Mouse (Mus musculus) midbrain, embryonic 16.5 days (tissue): ENCODE results near the gene Lpp. TPM values are rescaled to one million over a fixed set of nuclear protein-coding genes. Genes with fewer than 3 reads are reported as not detected.

Experiments used
- ATAC-seq: fragments of 200-750 bp; cut with Nextera tagmentation; 2 replicates; pipeline ENCODE4 v1.8.0; 2017; ENCODE audit warnings: moderate TSS enrichment
- H3K27ac ChIP-seq: fragments of 300-500 bp; sonication (generic); 2 replicates; pipeline ENCODE4 v1.5.1; 2014; ENCODE audit warnings: mild to moderate bottlenecking, low read length, mixed read lengths
- H3K27me3 ChIP-seq: fragments of 300-500 bp; sonication (generic); 2 replicates; pipeline ENCODE4 v1.6.1; 2014; ENCODE audit warnings: low read depth, low read length, mixed read lengths; ENCODE audit not compliant: control insufficient read depth, insufficient read depth
- H3K36me3 ChIP-seq: fragments of 300-500 bp; sonication (generic); 2 replicates; pipeline ENCODE4 v1.6.1; 2014; ENCODE audit warnings: mild to moderate bottlenecking, low read length, moderate library complexity, mixed read lengths; ENCODE audit not compliant: control insufficient read depth, insufficient read depth
- H3K4me1 ChIP-seq: fragments of 300-500 bp; sonication (generic); 2 replicates; pipeline ENCODE4 v1.6.1; 2014; ENCODE audit warnings: mild to moderate bottlenecking, low read length, mixed read lengths; ENCODE audit not compliant: control insufficient read depth, insufficient read depth
- H3K4me2 ChIP-seq: fragments of 300-500 bp; sonication (generic); 2 replicates; pipeline ENCODE4 v1.6.1; 2014; ENCODE audit warnings: mild to moderate bottlenecking, low read length, mixed read lengths
- H3K4me3 ChIP-seq: fragments of 300-500 bp; sonication (generic); 2 replicates; pipeline ENCODE4 v1.5.1; 2014; ENCODE audit warnings: low read depth, mild to moderate bottlenecking, low read length, moderate library complexity, mixed read lengths
- H3K9ac ChIP-seq: fragments of 300-500 bp; sonication (generic); 2 replicates; pipeline ENCODE4 v1.6.1; 2014; ENCODE audit warnings: low read depth, low read length, mixed read lengths
- H3K9me3 ChIP-seq: fragments of 300-500 bp; sonication (generic); replicated peaks from 2 replicates; pipeline ENCODE4 v1.6.1; 2014; ENCODE audit warnings: mild to moderate bottlenecking, low read length, mixed read lengths; ENCODE audit not compliant: control insufficient read depth, poor library complexity, severe bottlenecking
- WGBS: fragments of 180-500 bp; shearing (Covaris S2); extraction: QIAGEN DNeasy Blood & Tissue Kit; methylation state at CpG from one replicate; pipeline ENCODE4 v1.1.7; 2014; 5-methylcytosine and 5-hydroxymethylcytosine counted together
- polyA plus RNA-seq: library from polyadenylated mRNA; unstranded; fragments of >200 nt; fragmentation: Nextera tagmentation; extraction: Ambion mirVana; gene quantifications from 2 replicates; pipeline ENCODE4 v1.2.1, GENCODE M21; 2015

The Lpp gene
- polyA plus RNA-seq, 1 experiment from 2014 or later: 10.7 TPM

DNA sequence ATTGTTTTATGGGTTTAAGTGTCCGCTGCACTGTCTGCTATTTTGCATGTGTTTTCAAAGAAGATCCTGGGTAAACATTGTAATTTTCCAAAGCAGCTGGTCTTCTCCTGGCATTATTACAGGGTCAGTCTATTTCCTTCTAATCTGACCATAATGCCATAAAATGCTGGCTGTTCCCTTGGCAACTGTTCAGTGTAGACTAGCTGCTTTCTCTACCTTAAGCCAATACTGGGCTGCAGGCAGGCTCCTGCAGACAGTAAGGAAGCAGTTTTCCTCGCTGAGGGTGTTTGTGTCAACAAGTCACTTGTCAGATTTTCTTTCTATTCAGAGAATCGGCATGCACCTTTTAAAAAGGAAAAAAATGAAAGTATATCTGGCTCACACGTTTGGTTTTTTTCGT is 537.3 kb downstream of the Lpp start:
- Histone ChIP-seq H3K9ac (no peak overlapping the region), H3K4me1 (0 out of 2 replicates have a peak, but pooled peaks cover 2% of the 10 kb centered on the region), H3K4me2 (no peak overlapping the region), H3K9me3 (no peaks in the 10 kb centered on the region), H3K27ac (no peak overlapping the region), H3K4me3 (no peak overlapping the region), H3K27me3 (no peaks in the 10 kb centered on the region), H3K36me3 (no peaks in the 10 kb centered on the region)
- WGBS: 54% methylated on average over 5 of the region's 5 CpGs
- peak; percentile 79; the same call in 1 of the 2 replicates for ATAC-seq

GRCm38 (mm10) chr16:24932816-24933215 is 539.5 kb downstream of the Lpp start:
- Histone ChIP-seq H3K4me3 (no peak overlapping the region), H3K36me3 (no peaks in the 10 kb centered on the region), H3K27ac (no peak overlapping the region), H3K9me3 (no peaks in the 10 kb centered on the region), H3K4me1 (0 out of 2 replicates have a peak, but pooled peaks cover 2% of the 10 kb centered on the region), H3K4me2 (no peak overlapping the region), H3K9ac (no peak overlapping the region), H3K27me3 (no peaks in the 10 kb centered on the region)
- WGBS: 80% methylated on average over 3 of the region's 3 CpGs
- no peak for ATAC-seq

DNA sequence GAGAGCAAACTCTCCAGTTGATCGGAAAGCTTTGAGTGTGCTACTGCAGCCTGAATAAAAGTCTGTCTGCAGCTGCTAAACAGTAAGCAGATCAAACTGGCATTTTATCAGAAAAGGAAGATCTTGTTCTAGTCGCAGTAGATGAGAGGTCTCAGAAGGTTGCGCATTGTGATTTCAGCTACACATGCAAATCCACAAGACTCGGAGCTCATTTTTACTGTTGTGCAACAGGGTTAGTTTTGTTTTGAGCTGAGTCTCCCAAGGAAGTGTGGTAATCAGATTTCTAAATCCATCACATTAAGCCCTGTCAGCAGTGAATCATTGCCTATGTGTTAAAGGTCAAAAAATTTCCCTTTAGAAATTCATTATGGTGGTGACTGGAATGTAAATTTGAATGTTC is 540.4 kb downstream of the Lpp start:
- WGBS: 72% methylated on average over 4 of the region's 4 CpGs
- no peaks in the 10 kb centered on the region for H3K9me3 ChIP-seq
- H3K9ac ChIP-seq: no peak overlapping the region
- no peaks in the 10 kb centered on the region for H3K27me3 ChIP-seq
- H3K4me1 ChIP-seq: 0 out of 2 replicates have a peak, but pooled peaks cover 2% of the 10 kb centered on the region
- H3K4me3 ChIP-seq: no peak overlapping the region
- no peak for ATAC-seq
- no peaks in the 10 kb centered on the region for H3K36me3 ChIP-seq
- H3K27ac ChIP-seq: no peak overlapping the region
- no peak overlapping the region for H3K4me2 ChIP-seq

GRCm38 (mm10) chr16:24941306-24942160 is 548.2 kb downstream of the Lpp start:
- Histone ChIP-seq H3K4me2 (no peak overlapping the region), H3K36me3 (no peaks in the 10 kb centered on the region), H3K4me1 (peaks cover 7% of the 10 kb centered on the region; the same call in 1 of the 2 replicates), H3K27me3 (no peaks in the 10 kb centered on the region), H3K27ac (no peak overlapping the region), H3K4me3 (no peak overlapping the region), H3K9ac (no peak overlapping the region), H3K9me3 (no peaks in the 10 kb centered on the region)
- peak; percentile 70 for ATAC-seq
- WGBS: 18% methylated on average over 9 of the region's 9 CpGs

DNA sequence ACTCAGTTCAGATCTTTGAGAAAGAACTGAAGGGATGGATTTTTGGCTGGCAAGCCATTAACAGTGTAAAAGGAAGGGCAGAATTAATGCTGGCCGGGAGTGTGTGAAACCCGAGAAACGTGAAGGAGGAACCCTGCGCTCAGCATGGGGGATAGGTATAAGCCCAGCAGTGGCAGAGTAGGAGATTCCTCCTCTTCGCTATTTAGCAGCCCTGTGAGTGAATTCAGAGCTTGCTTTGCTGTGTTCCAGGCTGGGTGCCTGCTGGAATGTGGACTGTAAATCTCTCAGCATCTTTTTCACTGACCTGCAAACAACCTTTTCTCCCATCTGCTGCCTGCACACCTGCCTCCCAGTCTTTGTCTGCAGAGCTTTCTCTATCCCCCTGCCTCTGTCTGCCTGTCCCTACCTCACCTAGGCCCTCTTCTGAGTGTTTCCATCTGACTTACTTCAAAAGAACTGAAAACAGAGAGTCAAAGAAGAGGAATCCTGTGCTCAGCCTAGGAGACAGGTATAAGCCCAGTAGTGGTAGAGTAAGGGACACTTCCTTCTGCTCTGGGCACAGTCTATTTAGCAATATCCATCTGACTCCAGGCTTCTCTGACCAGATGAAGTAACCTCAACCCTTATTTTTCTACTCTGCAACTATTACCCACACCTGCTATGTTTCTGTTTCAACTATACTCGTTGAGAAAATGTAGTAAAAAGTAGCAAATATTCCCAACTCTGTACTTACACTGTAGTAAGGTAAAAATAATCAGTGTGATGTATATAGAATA is 550.4 kb downstream of the Lpp start:
- Histone ChIP-seq H3K36me3 (no peaks in the 10 kb centered on the region), H3K27ac (no peak overlapping the region), H3K9me3 (no peaks in the 10 kb centered on the region), H3K4me2 (no peak overlapping the region), H3K4me3 (no peak overlapping the region), H3K9ac (no peak overlapping the region), H3K4me1 (peaks cover 7% of the 10 kb centered on the region; the same call in 1 of the 2 replicates), H3K27me3 (no peaks in the 10 kb centered on the region)
- 28% methylated on average over 6 of the region's 6 CpGs for WGBS
- 0 out of 2 replicates have a peak, but pooled peaks have one; percentile 33 for ATAC-seq

GRCm38 (mm10) chr16:24946356-24946755 is 553.0 kb downstream of the Lpp start:
- WGBS: 91% methylated on average over 1 of the region's 1 CpGs

DNA sequence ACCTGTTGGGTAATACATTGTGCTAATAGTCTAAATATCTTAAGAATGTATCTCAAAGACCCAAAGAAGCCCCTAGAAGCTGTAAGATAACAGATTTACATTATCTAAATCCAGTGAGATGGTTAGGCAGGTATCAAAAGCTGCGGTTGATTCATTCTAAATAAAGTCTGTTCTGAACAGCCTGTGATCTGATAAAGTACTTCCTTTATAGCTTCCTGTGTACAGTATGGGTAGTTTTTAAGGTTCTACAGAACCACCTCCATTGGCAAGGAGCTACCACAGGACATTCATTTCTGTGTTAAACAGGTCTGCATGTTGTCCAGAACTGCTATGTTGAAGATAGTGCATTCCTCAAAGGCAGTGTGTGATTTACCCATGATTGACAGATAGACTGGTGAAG is 554.2 kb downstream of the Lpp start:
- Histone ChIP-seq H3K9ac (no peak overlapping the region), H3K4me1 (peaks cover 4% of the 10 kb centered on the region; the same call in 1 of the 2 replicates), H3K27ac (no peak overlapping the region), H3K4me3 (no peak overlapping the region), H3K9me3 (no peaks in the 10 kb centered on the region), H3K4me2 (no peak overlapping the region), H3K36me3 (no peaks in the 10 kb centered on the region), H3K27me3 (no peaks in the 10 kb centered on the region)
- no peak for ATAC-seq
- 97% methylated on average over 1 of the region's 1 CpGs for WGBS

More at GRCm38 (mm10) chr16:24946356-24946755, 553.0 kb downstream of the Lpp start:
- no peak overlapping the region for H3K4me2 ChIP-seq
- H3K9me3 ChIP-seq: no peaks in the 10 kb centered on the region
- no peaks in the 10 kb centered on the region for H3K36me3 ChIP-seq
- no peaks in the 10 kb centered on the region for H3K27me3 ChIP-seq
- peaks cover 7% of the 10 kb centered on the region; the same call in 1 of the 2 replicates for H3K4me1 ChIP-seq
- H3K9ac ChIP-seq: no peak overlapping the region
- no peak overlapping the region for H3K4me3 ChIP-seq
- H3K27ac ChIP-seq: no peak overlapping the region
- ATAC-seq: no peak

DNA sequence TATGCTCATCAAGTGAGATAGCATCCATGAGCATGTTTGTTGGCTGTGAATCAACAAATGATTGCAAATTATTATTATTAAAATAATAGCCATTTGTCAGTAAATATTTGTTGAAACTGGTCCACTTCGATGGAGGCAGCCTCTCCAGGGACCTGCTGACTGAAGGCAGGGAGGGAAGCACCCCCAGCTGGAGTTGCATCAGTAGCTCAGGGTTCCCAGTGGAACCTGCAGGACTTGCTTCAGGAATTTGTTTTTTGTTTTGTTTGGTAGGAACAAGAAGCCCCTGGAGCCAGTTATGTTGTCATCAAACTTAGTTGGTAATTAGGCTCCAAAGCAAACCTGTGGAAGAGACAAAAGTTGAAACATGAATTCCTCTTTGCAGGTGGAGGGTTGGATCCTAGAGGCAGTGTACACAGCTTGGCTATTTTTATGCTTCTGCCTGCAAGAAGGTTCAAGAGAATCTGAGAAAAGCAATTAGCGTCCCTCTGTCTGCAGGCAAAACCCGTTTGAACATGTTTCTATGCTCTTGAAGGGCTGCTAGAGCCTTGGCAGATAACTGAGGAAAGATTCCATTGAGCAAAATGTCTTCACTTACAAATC is 554.9 kb downstream of the Lpp start:
- H3K4me2 ChIP-seq: no peak overlapping the region
- no peaks in the 10 kb centered on the region for H3K27me3 ChIP-seq
- H3K4me3 ChIP-seq: no peak overlapping the region
- H3K9me3 ChIP-seq: no peaks in the 10 kb centered on the region
- H3K36me3 ChIP-seq: no peaks in the 10 kb centered on the region
- no peak overlapping the region for H3K9ac ChIP-seq
- no peak for ATAC-seq
- peaks cover 4% of the 10 kb centered on the region; the same call in 1 of the 2 replicates for H3K4me1 ChIP-seq
- H3K27ac ChIP-seq: no peak overlapping the region
- WGBS: 69% methylated on average over 3 of the region's 3 CpGs
